Mouse (Mus musculus): Measurements from ENCODE around the gene Rab17.

GRCm38 (mm10) chr1:90951670-90952069 is 17.8 kb downstream of the Rab17 start:
- TF ChIP-seq EP300 (IDR thresholded peaks at IDR 0.05; ENCODE audit: low read depth) (no peak), CTCF (IDR thresholded peaks at IDR 0.05; ENCODE audit: low read depth) (no peak)

Measured in liver, postnatal 0 days (tissue).